Mouse (Mus musculus) cortical plate, adult 2 months (tissue): ENCODE data around the gene Rabgap1.

Source experiments
- CTCF ChIP-seq: fragments of 200-500 bp; IDR thresholded peaks from 2 replicates; pipeline ENCODE4 v1.5.1; 2011; ENCODE audit warnings: mild to moderate bottlenecking, control low read depth, low read length; ENCODE audit not compliant: insufficient read depth; ENCODE audit errors: extremely low read depth
- POLR2A ChIP-seq: fragments of 200-500 bp; IDR thresholded peaks from 2 replicates; pipeline ENCODE4 v1.6.1; 2011; ENCODE audit warnings: mild to moderate bottlenecking, low read length, control low read depth; ENCODE audit not compliant: insufficient read depth; ENCODE audit errors: extremely low read depth

- TF ChIP-seq CTCF: no peak
- no peak for TF ChIP-seq POLR2A
Measured at GRCm38 (mm10) chr2:37423671-37424070, 19.4 kb upstream of the Rabgap1 start.
